In genomic region chr1:166160569-166161445, GRCm38 (mm10) we compare ENCODE assay signal across 8 mouse cellular contexts. TPM values are rescaled to one million over a fixed set of nuclear protein-coding genes. Genes with fewer than 3 reads are reported as not detected.
A peak's percentile ranks its signal among the peaks of the same experiment; 100 is the strongest.
DNase-seq lines count a peak whose midpoint lies in the region; ATAC-seq and TF ChIP-seq lines count a peak whose summit lies in the region.

No protein-coding gene starts in this region.

- no peak overlapping the region for H3K9ac ChIP-seq in forebrain, embryonic 15.5 days (replicated peaks)

- H3K4me3 ChIP-seq in forebrain, embryonic 15.5 days, result peak overlapping the region; percentile 13; the same call in 1 of the 2 replicates
- H3K4me3 ChIP-seq in hindbrain, embryonic 10.5 days, result peak overlapping the region; percentile 35

- H3K9me3 ChIP-seq in forebrain, embryonic 15.5 days, result no peaks in the 10 kb centered on the region
- H3K9me3 ChIP-seq in hindbrain, embryonic 10.5 days, result no peaks in the 10 kb centered on the region

- POLR2A ChIA-PET in Patski (lab: Charles Lee), result no interaction called here

- no peak for DNase-seq in Patski (ENCODE audit: low read depth, low spot score)
- DNase-seq in cerebellum, adult 11-12 months, result peak; percentile 42
- peak; percentile 81 for DNase-seq in hindbrain, embryonic 10.5 days (ENCODE audit: low spot score)
- peak; percentile 65 to 92 for DNase-seq in layer of hippocampus, postnatal 25 days (ENCODE audit: extremely low spot score in 1 of 2, low spot score in 1 of 2)
- peak; percentile 67 for DNase-seq in right cerebral cortex, postnatal 25 days

- 19% methylated on average over 24 of the region's 24 CpGs for WGBS in forebrain, embryonic 15.5 days
- whole genome bisulfite sequencing in hindbrain, embryonic 10.5 days, result 18% methylated on average over 24 of the region's 24 CpGs

- in situ Hi-C loops in Patski (cut with MboI; ENCODE audit: low pct_unique_long_range_greater_than_20kb), result loop anchor here (5.0 to 10.0 kb wide), 2 partner anchors 54 to 161 kb away; no protein-coding TSS in a partner anchor

- peak overlapping the region; percentile 38 for H3K4me2 ChIP-seq in forebrain, embryonic 15.5 days (replicated peaks)

- H3K4me1 ChIP-seq in forebrain, embryonic 15.5 days, result peaks cover 3% of the 10 kb centered on the region; the same call in 1 of the 2 replicates
- H3K4me1 ChIP-seq in hindbrain, embryonic 10.5 days (replicated peaks), result peaks cover 32% of the 10 kb centered on the region

- TF ChIP-seq CTCF in Patski (IDR thresholded peaks at IDR 0.05), result peak; percentile 80

- ATAC-seq in Patski, result peak; percentile 72
- peak; percentile 72 for ATAC-seq in forebrain, embryonic 15.5 days (replicated peaks)
- peak; percentile 73 for ATAC-seq in megakaryocyte, adult 5-6 weeks (ENCODE audit: poor library complexity, severe bottlenecking)
- no peak for ATAC-seq in activated CD4-positive, CD25-positive, alpha-beta regulatory T cell, adult 4 months

- H3K27ac ChIP-seq in forebrain, embryonic 15.5 days (replicated peaks), result no peak overlapping the region
- no peak overlapping the region for H3K27ac ChIP-seq in hindbrain, embryonic 10.5 days

- CTCF ChIA-PET in Patski (lab: Charles Lee), result interaction anchor here (0.9 to 2.9 kb wide), 7 partner anchors 10 to 387 kb away, joined by 3 to 10 read pairs (median 3); no protein-coding TSS in a partner anchor

- peaks cover 14% of the 10 kb centered on the region for H3K27me3 ChIP-seq in Patski
- 0 out of 2 replicates have a peak, but pooled peaks cover 5% of the 10 kb centered on the region for H3K27me3 ChIP-seq in forebrain, embryonic 15.5 days
- H3K27me3 ChIP-seq in hindbrain, embryonic 10.5 days (ENCODE audit: insufficient read depth, poor library complexity, severe bottlenecking), result peaks cover 21% of the 10 kb centered on the region

- H3K36me3 ChIP-seq in forebrain, embryonic 15.5 days, result no peaks in the 10 kb centered on the region
- H3K36me3 ChIP-seq in hindbrain, embryonic 10.5 days, result no peaks in the 10 kb centered on the region

RNA-seq across cellular contexts. Expression of gene Gpa33, which starts 30.8 kb away (rescaled TPM):
- not detected for polyA plus RNA-seq in Patski (2021)
- not detected in 2 replicates for polyA plus RNA-seq in forebrain, embryonic 15.5 days (2015; fragmentation: Nextera tagmentation; extraction: Ambion mirVana)
- polyA plus RNA-seq in hindbrain, embryonic 10.5 days (2016; fragmentation: Nextera tagmentation; extraction: Ambion mirVana), result 0.16 and 0.22 TPM in 2 replicates
- total RNA-seq in layer of hippocampus, postnatal 25 days (2021), result not detected
- total RNA-seq in megakaryocyte, adult 5-6 weeks (2015), result not detected in 2 replicates
- total RNA-seq in megakaryocyte, adult 5-6 weeks (2017), result not detected in 2 replicates
- not detected for polyA plus RNA-seq in activated CD4-positive, CD25-positive, alpha-beta regulatory T cell, adult 4 months (2017; shearing (Covaris generic))

RNA-seq across cellular contexts. Expression of gene Dusp27, which starts 33.1 kb away (rescaled TPM):
- not detected for polyA plus RNA-seq in Patski (2021)
- 0.86 and 0.98 TPM in 2 replicates for polyA plus RNA-seq in forebrain, embryonic 15.5 days (2015; fragmentation: Nextera tagmentation; extraction: Ambion mirVana)
- polyA plus RNA-seq in hindbrain, embryonic 10.5 days (2016; fragmentation: Nextera tagmentation; extraction: Ambion mirVana), result 2.5 and 3.0 TPM in 2 replicates
- under 1 TPM in 1 of 2 experiments, not detected in 1; 0.07 TPM for total RNA-seq in layer of hippocampus, postnatal 25 days (2021)
- total RNA-seq in megakaryocyte, adult 5-6 weeks (2015), result not detected in 2 replicates
- total RNA-seq in megakaryocyte, adult 5-6 weeks (2017), result not detected in 2 replicates
- not detected for polyA plus RNA-seq in activated CD4-positive, CD25-positive, alpha-beta regulatory T cell, adult 4 months (2017; shearing (Covaris generic))
